Mouse (Mus musculus) embryonic facial prominence, embryonic 12.5 days (tissue): ENCODE measurements around the gene Hist1h2br. TPM values are rescaled to one million over a fixed set of nuclear protein-coding genes. Genes with fewer than 3 reads are reported as not detected.
"Not testable (repeated sequence)": the region's sequence is repeated elsewhere in the genome, so short reads cannot be mapped to it uniquely, and the experiment has no call there.

ENCODE experiments used
- ATAC-seq: fragments of 200-750 bp; cut with Nextera tagmentation; 2 replicates; pipeline ENCODE4 v1.8.0; 2017; ENCODE audit not compliant: insufficient number of reproducible peaks, insufficient read depth, low FRiP score, low TSS enrichment
- H3K27ac ChIP-seq: fragments of 300-500 bp; sonication (generic); 2 replicates; pipeline ENCODE4 v1.5.1; 2016; ENCODE audit warnings: mild to moderate bottlenecking
- H3K27me3 ChIP-seq: fragments of 300-500 bp; sonication (generic); 2 replicates; pipeline ENCODE4 v1.6.1; 2016; ENCODE audit warnings: mild to moderate bottlenecking, moderate library complexity
- H3K36me3 ChIP-seq: fragments of 300-500 bp; sonication (generic); 2 replicates; pipeline ENCODE4 v1.6.1; 2016; ENCODE audit warnings: mild to moderate bottlenecking
- H3K4me1 ChIP-seq: fragments of 300-500 bp; sonication (generic); 2 replicates; pipeline ENCODE4 v1.6.1; 2016
- H3K4me2 ChIP-seq: fragments of 300-500 bp; sonication (generic); replicated peaks from 2 replicates; pipeline ENCODE4 v1.6.1; 2016; ENCODE audit warnings: mild to moderate bottlenecking, moderate library complexity
- H3K4me3 ChIP-seq: fragments of 300-500 bp; sonication (generic); 2 replicates; pipeline ENCODE4 v1.5.1; 2016; ENCODE audit warnings: mild to moderate bottlenecking
- H3K9ac ChIP-seq: fragments of 300-500 bp; sonication (generic); 2 replicates; pipeline ENCODE4 v1.6.1; 2016; ENCODE audit warnings: mild to moderate bottlenecking, moderate library complexity
- H3K9me3 ChIP-seq: fragments of 300-500 bp; sonication (generic); 2 replicates; pipeline ENCODE4 v1.6.1; 2016; ENCODE audit warnings: mild to moderate bottlenecking, moderate library complexity
- WGBS: fragments of 180-500 bp; shearing (Covaris S2); methylation state at CpG from one replicate; pipeline ENCODE4 v1.1.7; 2016; 5-methylcytosine and 5-hydroxymethylcytosine counted together
- polyA plus RNA-seq: library from polyadenylated mRNA; unstranded; fragments of >200 nt; fragmentation: Nextera tagmentation; extraction: Ambion mirVana; gene quantifications from 2 replicates; pipeline ENCODE4 v1.2.1, GENCODE M21; 2016

The Hist1h2br gene
- polyA plus RNA-seq, 1 experiment from 2014 or later: 34.0 TPM

DNA sequence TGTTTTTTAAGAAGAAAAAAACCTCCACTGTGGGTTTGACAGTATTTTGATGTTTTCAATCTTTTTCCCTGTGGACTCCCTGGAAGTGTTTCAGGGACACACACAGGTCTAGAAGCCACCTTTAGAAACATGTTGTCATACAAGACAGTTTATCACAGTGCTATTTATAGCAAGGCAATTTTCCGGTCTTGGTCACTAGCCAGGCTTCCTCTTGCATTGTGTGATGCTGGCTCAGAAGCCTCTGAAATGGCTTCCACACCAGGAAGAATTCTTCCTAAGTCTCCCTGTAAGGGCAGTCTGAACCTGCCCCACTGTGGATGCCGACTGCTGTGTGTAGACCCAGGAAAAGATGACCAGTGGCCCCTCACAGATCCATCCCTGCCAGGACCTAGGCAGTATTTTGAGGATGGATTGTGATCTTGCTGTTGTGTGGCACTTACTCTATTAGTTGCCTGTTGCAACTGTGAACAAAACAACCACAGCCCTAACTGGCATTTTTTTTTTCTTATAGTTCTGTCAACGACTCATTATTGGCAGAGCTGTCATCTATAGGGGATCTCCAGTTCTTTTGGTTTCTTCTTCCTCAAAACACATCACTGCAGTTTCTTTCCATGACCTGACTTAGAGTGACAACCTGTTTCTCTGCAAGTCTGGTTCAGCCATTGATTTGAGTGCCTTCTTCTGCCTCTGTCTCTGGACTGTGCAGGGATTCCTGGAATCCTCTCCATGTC, 18.8 kb downstream of the Hist1h2br start:
- H3K4me3 ChIP-seq: no peak overlapping the region
- no peak for ATAC-seq

DNA sequence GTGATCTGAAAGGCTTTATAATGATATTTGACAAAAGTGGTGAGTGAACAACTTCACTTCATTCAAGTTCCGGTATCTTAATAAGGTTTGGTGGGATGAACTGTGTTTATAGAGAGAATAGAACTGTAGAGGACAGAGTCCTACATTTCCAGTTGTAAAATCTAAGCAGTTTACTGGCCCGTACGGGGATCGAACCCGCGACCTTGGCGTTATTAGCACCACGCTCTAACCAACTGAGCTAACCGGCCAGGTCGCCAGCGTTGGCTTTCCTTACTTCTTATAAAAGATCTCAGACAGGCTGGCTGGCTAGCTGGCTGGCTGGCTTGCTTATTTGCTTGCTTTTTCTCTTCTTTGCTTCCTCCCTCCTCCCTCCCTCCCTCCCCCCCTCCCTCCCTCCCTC, 21.6 kb downstream of the Hist1h2br start:
- H3K27ac ChIP-seq: no peak overlapping the region

More for the DNA sequence above, 18.8 kb downstream of the Hist1h2br start:
- WGBS: 63% methylated on average over 3 of the region's 3 CpGs
- no peaks in the 10 kb centered on the region for H3K9me3 ChIP-seq
- no peaks in the 10 kb centered on the region for H3K36me3 ChIP-seq
- H3K4me2 ChIP-seq: no peak overlapping the region
- H3K9ac ChIP-seq: no peak overlapping the region
- H3K27me3 ChIP-seq: no peaks in the 10 kb centered on the region
- H3K4me1 ChIP-seq: no peaks in the 10 kb centered on the region
- H3K27ac ChIP-seq: no peak overlapping the region

DNA sequence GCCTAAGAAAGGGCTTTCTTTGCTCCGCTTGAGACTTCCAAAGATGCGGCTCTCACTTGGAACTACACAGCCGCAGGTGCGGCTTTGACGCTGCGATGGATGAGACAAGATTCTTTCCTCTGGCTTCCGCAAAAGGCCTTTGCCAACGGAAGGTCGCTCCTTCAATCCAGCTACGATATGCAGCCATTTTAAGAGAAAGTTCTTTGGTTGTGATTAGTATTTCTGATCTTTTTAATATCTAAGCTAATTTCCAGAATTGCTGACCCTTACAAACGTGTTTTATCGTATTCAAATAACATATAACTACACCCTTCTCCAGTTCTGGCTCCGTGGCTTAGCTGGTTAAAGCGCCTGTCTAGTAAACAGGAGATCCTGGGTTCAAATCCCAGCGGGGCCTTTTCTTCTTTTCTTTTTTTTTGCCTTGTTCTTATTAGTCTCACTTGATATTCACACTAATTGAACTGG, 22.2 kb downstream of the Hist1h2br start:
- H3K27ac ChIP-seq: no peak overlapping the region
- H3K4me1 ChIP-seq: no peaks in the 10 kb centered on the region
- H3K4me2 ChIP-seq: peak overlapping the region; percentile 45
- ATAC-seq: no peak
- H3K9ac ChIP-seq: no peak overlapping the region
- H3K4me3 ChIP-seq: peak overlapping the region; percentile 39
- no peaks in the 10 kb centered on the region for H3K9me3 ChIP-seq
- 1% methylated on average over 15 of the region's 15 CpGs for WGBS
- H3K27me3 ChIP-seq: no peaks in the 10 kb centered on the region
- H3K36me3 ChIP-seq: no peaks in the 10 kb centered on the region

More for the DNA sequence above, 21.6 kb downstream of the Hist1h2br start:
- Histone ChIP-seq H3K4me3 (peak overlapping the region; percentile 39), H3K27me3 (no peaks in the 10 kb centered on the region), H3K36me3 (no peaks in the 10 kb centered on the region), H3K4me1 (no peaks in the 10 kb centered on the region), H3K9ac (no peak overlapping the region), H3K4me2 (peak overlapping the region; percentile 45), H3K9me3 (no peaks in the 10 kb centered on the region)
- 2% methylated on average over 11 of the region's 11 CpGs for WGBS
- ATAC-seq: no peak

DNA sequence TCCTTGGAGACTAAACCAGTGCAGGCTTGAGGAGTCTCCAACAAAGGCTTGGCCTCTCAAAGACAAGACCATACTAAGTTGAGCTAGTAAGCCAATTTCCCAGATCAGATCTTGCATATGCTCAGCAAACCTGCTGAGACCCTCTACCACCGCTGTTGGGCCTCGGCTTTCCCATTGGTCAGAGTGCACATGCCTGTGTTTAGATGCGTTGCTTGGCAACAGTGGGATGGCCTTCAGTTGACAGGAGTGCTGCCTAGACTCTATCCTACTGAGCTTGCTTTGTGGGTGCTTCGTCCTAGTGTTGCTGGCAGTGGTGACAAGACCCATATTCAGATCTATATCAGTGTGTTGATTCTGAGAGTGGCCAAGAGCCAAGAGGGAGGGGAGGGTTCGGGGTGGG, 28.1 kb downstream of the Hist1h2br start:
- no peak overlapping the region for H3K4me2 ChIP-seq
- no peak overlapping the region for H3K27ac ChIP-seq
- no peaks in the 10 kb centered on the region for H3K36me3 ChIP-seq
- H3K4me1 ChIP-seq: no peaks in the 10 kb centered on the region
- no peak overlapping the region for H3K9ac ChIP-seq
- no peak overlapping the region for H3K4me3 ChIP-seq
- WGBS: 16% methylated on average over 5 of the region's 5 CpGs
- H3K27me3 ChIP-seq: no peaks in the 10 kb centered on the region
- no peak for ATAC-seq
- no peaks in the 10 kb centered on the region for H3K9me3 ChIP-seq

DNA sequence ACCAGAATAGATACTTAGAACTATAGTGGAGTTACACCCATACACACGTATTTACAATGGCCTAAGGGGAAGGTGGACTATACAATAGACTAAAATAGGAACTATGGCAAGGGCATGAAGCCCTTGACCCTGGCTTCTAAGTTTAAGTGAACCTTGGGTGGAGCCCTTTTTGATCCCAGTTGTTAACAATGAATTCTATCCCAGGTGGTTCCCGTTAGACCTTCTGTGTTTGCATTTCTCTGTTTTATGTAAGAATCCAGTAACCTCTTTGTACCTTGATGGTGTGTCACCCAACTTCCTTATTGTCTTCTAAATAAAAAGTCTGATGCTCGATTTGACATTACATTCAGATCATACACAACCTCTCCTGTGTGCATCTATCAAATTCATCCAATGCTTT, 32.0 kb downstream of the Hist1h2br start:
- 72% methylated on average over 3 of the region's 3 CpGs for WGBS
- not testable (repeated sequence) for H3K27ac ChIP-seq, H3K4me3 ChIP-seq, H3K9ac ChIP-seq, ATAC-seq, H3K36me3 ChIP-seq, H3K4me1 ChIP-seq, H3K4me2 ChIP-seq, H3K9me3 ChIP-seq, H3K27me3 ChIP-seq

DNA sequence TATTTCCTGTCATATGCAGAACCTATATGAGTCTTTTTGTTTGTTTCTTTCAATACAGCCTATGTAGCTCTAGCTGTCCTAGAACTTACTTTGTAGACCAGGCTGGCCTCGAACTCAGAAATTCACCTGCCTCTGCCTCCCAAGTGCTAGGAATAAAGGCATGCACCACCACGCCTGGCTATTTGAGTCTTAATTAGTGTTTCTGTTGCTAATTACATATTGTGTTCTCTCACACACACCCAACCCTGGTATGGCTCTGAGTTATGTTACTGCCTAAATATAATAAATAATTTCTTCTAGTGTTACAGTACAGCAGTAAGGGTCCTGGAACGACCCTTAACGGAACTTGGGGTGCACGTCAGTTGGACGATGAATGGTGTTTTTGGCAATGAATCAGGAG, 47.2 kb downstream of the Hist1h2br start:
- Histone ChIP-seq H3K27ac (no peak overlapping the region), H3K4me1 (no peaks in the 10 kb centered on the region)
- 84% methylated on average over 6 of the region's 6 CpGs for WGBS

DNA sequence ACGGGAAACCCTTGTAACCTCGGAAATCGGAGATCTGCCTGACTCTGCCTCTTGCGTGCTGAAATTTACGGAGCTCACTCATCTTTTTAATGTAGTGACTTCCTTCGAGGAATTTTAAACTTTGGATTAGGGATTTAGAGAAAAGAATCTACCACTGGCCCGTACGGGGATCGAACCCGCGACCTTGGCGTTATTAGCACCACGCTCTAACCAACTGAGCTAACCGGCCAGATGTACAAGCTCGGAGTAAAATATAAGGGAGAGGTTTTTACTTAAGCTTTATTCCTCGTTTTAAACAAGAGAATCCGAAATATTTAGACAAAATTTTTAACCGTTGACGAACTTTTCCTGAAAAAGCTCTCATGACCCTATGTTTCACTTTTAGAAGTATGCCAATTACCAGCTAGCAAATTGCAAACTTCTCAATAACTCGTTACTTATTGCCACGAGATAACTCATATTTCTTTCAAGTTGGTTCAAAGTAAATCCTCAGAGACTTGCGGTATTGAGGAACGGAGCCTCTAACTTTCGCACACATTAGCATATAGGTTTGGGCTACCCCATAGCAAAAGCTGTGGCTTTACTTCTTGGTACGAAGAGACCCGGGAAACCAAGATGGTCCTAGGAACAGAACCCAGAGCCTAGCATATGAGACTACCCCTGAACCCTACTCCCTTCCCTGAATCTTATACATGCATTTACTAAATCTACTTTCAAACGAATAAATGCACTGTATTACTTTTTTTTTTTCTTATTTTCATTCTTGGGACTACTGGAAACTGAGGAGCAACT, 48.5 kb downstream of the Hist1h2br start:
- Histone ChIP-seq H3K9me3 (no peaks in the 10 kb centered on the region), H3K9ac (no peak overlapping the region), H3K27me3 (no peaks in the 10 kb centered on the region), H3K36me3 (no peaks in the 10 kb centered on the region), H3K4me2 (peak overlapping the region; percentile 37), H3K4me3 (peak overlapping the region; percentile 33), H3K27ac (no peak overlapping the region), H3K4me1 (no peaks in the 10 kb centered on the region)
- ATAC-seq: no peak
- WGBS: 2% methylated on average over 27 of the region's 27 CpGs

More for the DNA sequence above, 47.2 kb downstream of the Hist1h2br start:
- Histone ChIP-seq H3K27me3 (no peaks in the 10 kb centered on the region), H3K9ac (no peak overlapping the region), H3K4me2 (no peak overlapping the region), H3K4me3 (no peak overlapping the region), H3K9me3 (no peaks in the 10 kb centered on the region), H3K36me3 (no peaks in the 10 kb centered on the region)
- no peak for ATAC-seq

DNA sequence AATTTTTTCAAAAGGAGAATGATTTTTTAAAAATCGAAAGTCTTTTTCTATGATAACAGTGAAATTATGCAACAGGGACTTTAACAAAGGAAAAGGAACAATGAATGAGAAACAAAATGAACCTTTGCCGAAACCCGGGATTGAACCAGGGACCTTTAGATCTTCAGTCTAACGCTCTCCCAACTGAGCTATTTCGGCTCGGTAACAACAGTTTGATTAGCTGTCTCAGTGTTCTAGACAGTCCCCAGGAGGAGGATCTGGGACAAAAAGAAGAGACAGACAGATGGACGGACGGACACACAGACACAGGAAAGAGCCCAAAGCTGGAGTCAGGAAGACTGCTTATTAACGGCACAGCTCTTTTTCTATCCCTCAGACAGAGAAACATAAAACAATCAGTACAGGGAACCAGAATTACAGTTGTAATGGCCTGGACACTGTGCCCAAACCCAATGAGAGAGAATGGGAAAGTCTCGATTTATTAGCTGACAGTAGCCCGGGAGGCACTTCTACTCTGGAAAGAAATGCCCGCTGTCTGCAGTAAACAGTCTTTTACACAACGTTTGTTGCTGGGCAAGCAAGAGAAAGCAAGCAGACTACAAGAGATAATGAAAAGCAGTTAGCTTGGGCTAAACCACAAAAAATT, 49.3 kb downstream of the Hist1h2br start:
- ATAC-seq: no peak

DNA sequence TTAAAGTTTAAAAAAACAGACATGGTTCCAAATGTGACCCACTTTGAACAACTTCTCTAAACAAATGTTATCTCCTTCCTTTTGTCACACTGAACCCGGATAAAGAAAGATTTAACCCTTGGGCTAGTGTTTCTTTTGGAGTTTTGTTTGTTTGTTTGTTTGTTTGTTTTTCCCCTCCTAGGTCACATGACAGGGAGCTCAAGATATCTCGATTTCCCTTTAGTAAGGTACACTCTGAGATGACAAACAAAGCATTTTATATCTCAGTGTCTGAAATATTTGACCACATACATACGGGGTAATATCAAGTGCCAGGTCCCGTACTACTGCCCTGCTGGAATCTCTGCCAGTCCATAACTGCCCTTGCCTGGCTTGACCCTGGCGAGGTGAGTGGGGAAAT, 49.9 kb downstream of the Hist1h2br start:
- Histone ChIP-seq H3K27ac (no peak overlapping the region), H3K4me3 (peak overlapping the region; percentile 17; the same call in 1 of the 2 replicates), H3K9ac (no peak overlapping the region; the same call in 1 of the 2 replicates), H3K36me3 (no peaks in the 10 kb centered on the region), H3K4me2 (peak overlapping the region; percentile 25), H3K9me3 (no peaks in the 10 kb centered on the region), H3K4me1 (no peaks in the 10 kb centered on the region), H3K27me3 (no peaks in the 10 kb centered on the region)
- 33% methylated on average over 5 of the region's 5 CpGs for WGBS
- ATAC-seq: no peak

More for the DNA sequence above, 49.3 kb downstream of the Hist1h2br start:
- Histone ChIP-seq H3K4me2 (peak overlapping the region; percentile 25), H3K9ac (no peak overlapping the region; the same call in 1 of the 2 replicates), H3K36me3 (no peaks in the 10 kb centered on the region), H3K27ac (no peak overlapping the region), H3K9me3 (no peaks in the 10 kb centered on the region), H3K4me1 (no peaks in the 10 kb centered on the region), H3K4me3 (peak overlapping the region; percentile 33; the same call in 1 of the 2 replicates), H3K27me3 (no peaks in the 10 kb centered on the region)
- whole genome bisulfite sequencing: 2% methylated on average over 13 of the region's 13 CpGs

DNA sequence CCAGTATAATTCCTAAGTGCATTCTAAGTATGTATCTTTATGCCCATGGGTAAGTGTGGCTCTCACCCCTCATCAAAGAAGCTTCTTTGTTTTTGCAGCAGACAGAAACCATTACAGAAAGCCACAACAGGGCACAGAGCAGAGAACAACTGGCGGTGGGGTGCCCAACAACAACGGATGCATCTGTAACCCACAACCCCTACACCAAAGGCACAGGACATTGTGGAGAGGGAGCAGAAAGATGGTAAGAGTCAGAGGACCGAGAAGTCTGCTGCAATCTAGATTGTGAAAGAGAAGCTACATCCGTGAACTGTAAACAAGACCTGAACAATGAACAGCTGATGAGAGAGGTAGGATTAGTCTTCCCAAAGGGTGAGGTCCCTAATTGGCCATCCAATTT, 51.0 kb downstream of the Hist1h2br start:
- no peaks in the 10 kb centered on the region for H3K27me3 ChIP-seq
- H3K9ac ChIP-seq: no peak overlapping the region
- H3K9me3 ChIP-seq: no peaks in the 10 kb centered on the region
- no peak overlapping the region for H3K4me2 ChIP-seq
- ATAC-seq: no peak
- no peaks in the 10 kb centered on the region for H3K36me3 ChIP-seq
- no peaks in the 10 kb centered on the region for H3K4me1 ChIP-seq
- 63% methylated on average over 4 of the region's 4 CpGs for WGBS
- H3K4me3 ChIP-seq: no peak overlapping the region
- H3K27ac ChIP-seq: no peak overlapping the region
